In genomic region chr2:157823456-157823855, GRCm38 (mm10) we compare ENCODE assay signal across 32 mouse cellular contexts.
A peak's percentile ranks its signal among the peaks of the same experiment; 100 is the strongest.
DNase-seq lines count a peak whose midpoint lies in the region; ATAC-seq and TF ChIP-seq lines count a peak whose summit lies in the region.
"Had no signal": no experiment of that assay in that cellular context is flagged by ENCODE, and none has a peak within 500 bp of the region (broad histone marks: within the 10 kb centered on the region; RNA-seq: fewer than 3 reads in every experiment).

No protein-coding gene starts in this region.

- no peak for ATAC-seq in heart, embryonic 13.5 days (ENCODE audit: extremely low read depth, insufficient number of reproducible peaks, low FRiP score, low TSS enrichment)
- ATAC-seq: CD4-positive, CD25-positive, alpha-beta regulatory T cell, adult 4 months; forebrain, embryonic 14.5 days; hindbrain, postnatal 0 days; intestine, embryonic 15.5 days; lung, postnatal 0 days had no signal

- no peak overlapping the region for H3K27ac ChIP-seq in gastrocnemius, adult 2 months
- peak overlapping the region; percentile 77 for H3K27ac ChIP-seq in heart, embryonic 13.5 days (replicated peaks)
- H3K27ac ChIP-seq: embryonic facial prominence, embryonic 12.5 days; hindbrain, embryonic 10.5 days; hindbrain, postnatal 0 days; intestine, embryonic 15.5 days; limb, embryonic 10.5 days; limb, embryonic 15.5 days; liver, embryonic 13.5 days; midbrain, embryonic 12.5 days; neural tube, embryonic 12.5 days; stomach, embryonic 15.5 days had no signal

- peak; percentile 48 for DNase-seq in gastrocnemius, adult 2 months
- DNase-seq in gastrocnemius, postnatal 25 days, result no peak
- DNase-seq in heart, postnatal 4 days, result no peak
- DNase-seq in right cerebral cortex, postnatal 10 days (ENCODE audit: low spot score in 2 of 2), result peak; percentile 27 to 40
- no peak for DNase-seq in right cerebral cortex, postnatal 4 days
- DNase-seq in skeletal muscle tissue, adult 2 months (ENCODE audit: low read depth, low spot score), result peak; percentile 47
- DNase-seq: adrenal gland, postnatal 14 days; cerebellum, adult 11-12 months; cerebellum, adult 9-11 months; embryo, embryonic 11 days; kidney, adult 2 months; kidney, postnatal 4 days; liver, embryonic 13.5 days; lung, adult 18-20 months; lung, postnatal 4 days; thymus, adult 18-20 months; thymus, postnatal 36 days had no signal

- H3K4me2 ChIP-seq in heart, embryonic 13.5 days, result peak overlapping the region; percentile 34
- H3K4me2 ChIP-seq: embryonic facial prominence, embryonic 12.5 days; intestine, embryonic 15.5 days; limb, embryonic 15.5 days; liver, embryonic 13.5 days; midbrain, embryonic 12.5 days; neural tube, embryonic 12.5 days; stomach, embryonic 15.5 days had no signal

- H3K27me3 ChIP-seq in heart, embryonic 13.5 days (replicated peaks), result no peaks in the 10 kb centered on the region
- H3K27me3 ChIP-seq: embryonic facial prominence, embryonic 12.5 days; intestine, embryonic 15.5 days; limb, embryonic 15.5 days; liver, embryonic 13.5 days; midbrain, embryonic 12.5 days; neural tube, embryonic 12.5 days; stomach, embryonic 15.5 days had no signal

- no peaks in the 10 kb centered on the region for H3K9me3 ChIP-seq in heart, embryonic 13.5 days
- H3K9me3 ChIP-seq: embryonic facial prominence, embryonic 12.5 days; hindbrain, embryonic 10.5 days; intestine, embryonic 15.5 days; limb, embryonic 10.5 days; limb, embryonic 15.5 days; liver, embryonic 13.5 days; megakaryocyte, embryonic 14.5 days; midbrain, embryonic 12.5 days; neural tube, embryonic 12.5 days; stomach, embryonic 15.5 days had no signal

- intact Hi-C loops in gastrocnemius, adult 2 months (cut with DNase I), result no loop called here

- H3K36me3 ChIP-seq in heart, embryonic 13.5 days, result peaks cover 24% of the 10 kb centered on the region; the same call in 1 of the 2 replicates
- H3K36me3 ChIP-seq: embryonic facial prominence, embryonic 12.5 days; intestine, embryonic 15.5 days had no signal

- H3K9ac ChIP-seq in heart, embryonic 13.5 days, result peak overlapping the region; percentile 19; the same call in 1 of the 2 replicates
- H3K9ac ChIP-seq: embryonic facial prominence, embryonic 12.5 days; intestine, embryonic 15.5 days; limb, embryonic 15.5 days; liver, embryonic 13.5 days; midbrain, embryonic 12.5 days; neural tube, embryonic 12.5 days; stomach, embryonic 15.5 days had no signal

- WGBS in heart, embryonic 13.5 days, result 42% methylated on average over 3 of the region's 3 CpGs

- H3K4me1 ChIP-seq in heart, embryonic 13.5 days, result peaks cover 55% of the 10 kb centered on the region
- H3K4me1 ChIP-seq: embryonic facial prominence, embryonic 12.5 days; intestine, embryonic 15.5 days; limb, embryonic 10.5 days; liver, embryonic 13.5 days; neural tube, embryonic 12.5 days; stomach, embryonic 15.5 days had no signal

- no peak overlapping the region for H3K4me3 ChIP-seq in gastrocnemius, adult 2 months
- H3K4me3 ChIP-seq in heart, embryonic 13.5 days, result no peak overlapping the region
- H3K4me3 ChIP-seq: embryonic facial prominence, embryonic 12.5 days; hindbrain, embryonic 10.5 days; intestine, embryonic 15.5 days; limb, embryonic 10.5 days; limb, embryonic 15.5 days; liver, embryonic 13.5 days; megakaryocyte, embryonic 14.5 days; midbrain, embryonic 12.5 days; myocyte; neural tube, embryonic 12.5 days; stomach, embryonic 15.5 days had no signal

- TF ChIP-seq CTCF in gastrocnemius, adult 2 months (IDR thresholded peaks at IDR 0.05), result no peak

Comparison
In these comparisons a context has a peak if more than half of its experiments do, and no peak if none do; other contexts are left out.
1. DNase-seq: peak in gastrocnemius, adult 2 months (single experiment), right cerebral cortex, postnatal 10 days (2 of 2) and skeletal muscle tissue, adult 2 months (single experiment); none in gastrocnemius, postnatal 25 days (single experiment), heart, postnatal 4 days (single experiment) and right cerebral cortex, postnatal 4 days (single experiment).